ENCODE assay signal across 22 mouse cellular contexts in the genomic region with DNA sequence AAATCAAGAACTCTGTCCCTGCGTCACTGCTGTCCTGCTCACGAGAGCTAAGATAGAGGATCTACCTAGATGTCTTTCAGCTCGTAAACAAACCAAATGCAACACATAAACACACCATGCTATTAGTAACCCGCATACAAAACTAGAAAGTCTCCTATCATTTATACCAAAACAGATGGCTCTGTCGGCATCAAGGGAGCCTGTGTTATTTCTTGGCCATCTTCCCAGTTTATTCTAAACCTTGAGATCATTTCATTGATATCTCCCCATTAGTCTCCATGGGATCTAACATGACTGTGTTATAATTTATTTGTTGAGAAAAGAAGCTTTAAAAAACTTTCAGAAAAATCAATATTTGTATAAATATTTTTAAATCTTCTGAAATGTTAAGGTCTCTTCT. TPM values are rescaled to one million over a fixed set of nuclear protein-coding genes. Genes with fewer than 3 reads are reported as not detected.
DNase-seq lines count a peak whose midpoint lies in the region; ATAC-seq and TF ChIP-seq lines count a peak whose summit lies in the region.
"Had no signal": no experiment of that assay in that cellular context is flagged by ENCODE, and none has a peak within 500 bp of the region (broad histone marks: within the 10 kb centered on the region; RNA-seq: fewer than 3 reads in every experiment).

No protein-coding gene starts in this region.

- H3K27ac ChIP-seq in forebrain, embryonic 14.5 days (ENCODE audit: low read depth, low read length) = no peak overlapping the region; the same call in 1 of the 2 replicates
- no peak overlapping the region for H3K27ac ChIP-seq in forebrain, embryonic 11.5 days (ENCODE audit: low read depth, low read length)
- H3K27ac ChIP-seq in hindbrain, embryonic 16.5 days (ENCODE audit: low read depth, low read length) = no peak overlapping the region
- no peak overlapping the region for H3K27ac ChIP-seq in hindbrain, embryonic 13.5 days
- H3K27ac ChIP-seq in MEL (ENCODE audit: control insufficient read depth, low read depth, low read length) = peak overlapping the region; percentile 38; the same call in 1 of the 2 replicates
- H3K27ac ChIP-seq: embryonic facial prominence, embryonic 10.5 days; gastrocnemius, adult 2 months; heart, embryonic 13.5 days; hindbrain, embryonic 15.5 days had no signal

- ATAC-seq in forebrain, embryonic 14.5 days = peak; percentile 54; the same call in 1 of the 2 replicates
- no peak for ATAC-seq in forebrain, embryonic 11.5 days (replicated peaks; ENCODE audit: low FRiP score)
- ATAC-seq in hindbrain, embryonic 16.5 days = peak; percentile 37; the same call in 1 of the 2 replicates
- ATAC-seq in hindbrain, embryonic 13.5 days (ENCODE audit: low FRiP score) = no peak

- H3K4me1 ChIP-seq in forebrain, embryonic 14.5 days (ENCODE audit: control insufficient read depth, insufficient read depth, low read length) = no peaks in the 10 kb centered on the region
- no peaks in the 10 kb centered on the region for H3K4me1 ChIP-seq in forebrain, embryonic 11.5 days (replicated peaks; ENCODE audit: control insufficient read depth, insufficient read depth, low read length)
- no peaks in the 10 kb centered on the region for H3K4me1 ChIP-seq in hindbrain, embryonic 16.5 days (ENCODE audit: control insufficient read depth, insufficient read depth, low read depth, low read length)
- peaks cover 6% of the 10 kb centered on the region for H3K4me1 ChIP-seq in hindbrain, embryonic 13.5 days (replicated peaks)
- H3K4me1 ChIP-seq in MEL (ENCODE audit: control insufficient read depth in 1 of 2, insufficient read depth in 2 of 2, low read length in 2 of 2) = peaks cover 4 to 13% of the 10 kb centered on the region in 2 experiments; a peak in 2 of 4 replicates
- H3K4me1 ChIP-seq: heart, embryonic 13.5 days had no signal

- no peak overlapping the region for H3K9ac ChIP-seq in forebrain, embryonic 14.5 days (ENCODE audit: low read length)
- H3K9ac ChIP-seq in forebrain, embryonic 11.5 days (ENCODE audit: low read length) = no peak overlapping the region
- H3K9ac ChIP-seq in hindbrain, embryonic 16.5 days (ENCODE audit: low read depth, low read length) = no peak overlapping the region
- H3K9ac ChIP-seq in hindbrain, embryonic 13.5 days = no peak overlapping the region
- no peak overlapping the region for H3K9ac ChIP-seq in MEL (ENCODE audit: control insufficient read depth, low read depth, low read length, poor library complexity, severe bottlenecking)
- H3K9ac ChIP-seq: heart, embryonic 13.5 days; hindbrain, embryonic 15.5 days had no signal

- H3K9me3 ChIP-seq in forebrain, embryonic 14.5 days (replicated peaks; ENCODE audit: control insufficient read depth, low read length) = no peaks in the 10 kb centered on the region
- no peaks in the 10 kb centered on the region for H3K9me3 ChIP-seq in forebrain, embryonic 11.5 days (ENCODE audit: control insufficient read depth, low read length)
- H3K9me3 ChIP-seq in hindbrain, embryonic 16.5 days (ENCODE audit: control insufficient read depth, low read length) = no peaks in the 10 kb centered on the region
- H3K9me3 ChIP-seq in hindbrain, embryonic 13.5 days = no peaks in the 10 kb centered on the region
- H3K9me3 ChIP-seq in MEL (replicated peaks; ENCODE audit: insufficient read depth, low read length) = no peaks in the 10 kb centered on the region
- H3K9me3 ChIP-seq: embryonic facial prominence, embryonic 10.5 days; heart, embryonic 13.5 days; hindbrain, embryonic 15.5 days had no signal

- H3K27me3 ChIP-seq in forebrain, embryonic 14.5 days (replicated peaks; ENCODE audit: control insufficient read depth, insufficient read depth, low read length) = no peaks in the 10 kb centered on the region
- no peaks in the 10 kb centered on the region for H3K27me3 ChIP-seq in forebrain, embryonic 11.5 days (ENCODE audit: control insufficient read depth, insufficient read depth, low read length)
- H3K27me3 ChIP-seq in hindbrain, embryonic 16.5 days (replicated peaks; ENCODE audit: control insufficient read depth, insufficient read depth, low read length) = no peaks in the 10 kb centered on the region
- H3K27me3 ChIP-seq in hindbrain, embryonic 13.5 days = no peaks in the 10 kb centered on the region
- H3K27me3 ChIP-seq in MEL (ENCODE audit: control insufficient read depth in 1 of 2, insufficient read depth in 2 of 2, low read length in 2 of 2) = no peaks in the 10 kb centered on the region
- H3K27me3 ChIP-seq: CH12.LX; heart, embryonic 13.5 days; hindbrain, embryonic 15.5 days had no signal

- TF ChIP-seq POLR2A in MEL (IDR thresholded peaks at IDR 0.05; ENCODE audit: control insufficient read depth in 1 of 2, insufficient read depth in 1 of 2, low read depth in 1 of 2, low read length in 2 of 2, poor library complexity in 1 of 2) = no peak

- no peak for TF ChIP-seq CTCF in MEL (IDR thresholded peaks at IDR 0.05 in 2 of 3, conservative IDR thresholded peaks at IDR 0.05 in 1 of 3; ENCODE audit: control insufficient read depth in 1 of 3, insufficient read depth in 1 of 3, low read depth in 2 of 3, low read length in 3 of 3, poor library complexity in 1 of 3, severe bottlenecking in 1 of 3)

- peak; percentile 79 for DNase-seq in forebrain, embryonic 14.5 days (ENCODE audit: low spot score)
- DNase-seq in forebrain, embryonic 11.5 days (ENCODE audit: low spot score) = no peak
- DNase-seq in MEL (ENCODE audit: low read depth, low spot score) = peak; percentile 36
- peak; percentile 38 for DNase-seq in brain, adult 2 months (ENCODE audit: low read depth, low spot score)
- DNase-seq in layer of hippocampus, adult 11-12 months (ENCODE audit: low spot score) = no peak
- DNase-seq in thymus, postnatal 14 days = no peak
- DNase-seq: adrenal gland, adult 8-10 months; adrenal gland, postnatal 36 days; cerebellum, adult 11-12 months; cerebellum, postnatal 10 days; gastrocnemius, adult 2 months; gastrocnemius, postnatal 25 days; heart, postnatal 36 days; kidney, adult 11 months; kidney, adult 9 months had no signal

- peaks cover 1% of the 10 kb centered on the region; the same call in 1 of the 2 replicates for H3K79me2 ChIP-seq in MEL (ENCODE audit: control insufficient read depth, insufficient read depth, low read length, poor library complexity)

- TF ChIP-seq EP300 in MEL (IDR thresholded peaks at IDR 0.05; ENCODE audit: low read depth in 1 of 2, low read length in 2 of 2) = peak in 1 of 2 experiments; percentile 42; a peak in 1 of 4 replicates

- no peak for TF ChIP-seq RAD21 in MEL (IDR thresholded peaks at IDR 0.05; ENCODE audit: low read depth, low read length)

- no peak overlapping the region for H3K4me2 ChIP-seq in forebrain, embryonic 14.5 days (ENCODE audit: low read length)
- H3K4me2 ChIP-seq in forebrain, embryonic 11.5 days (ENCODE audit: low read depth, low read length, severe bottlenecking) = no peak overlapping the region
- H3K4me2 ChIP-seq in hindbrain, embryonic 16.5 days (ENCODE audit: low read length) = no peak overlapping the region
- H3K4me2 ChIP-seq in hindbrain, embryonic 13.5 days = no peak overlapping the region
- H3K4me2 ChIP-seq: heart, embryonic 13.5 days; hindbrain, embryonic 15.5 days had no signal

- no peak overlapping the region for H3K4me3 ChIP-seq in forebrain, embryonic 14.5 days (ENCODE audit: low read depth, low read length)
- H3K4me3 ChIP-seq in forebrain, embryonic 11.5 days (ENCODE audit: low read depth, low read length) = no peak overlapping the region
- H3K4me3 ChIP-seq in hindbrain, embryonic 16.5 days (ENCODE audit: low read length) = no peak overlapping the region
- no peak overlapping the region for H3K4me3 ChIP-seq in hindbrain, embryonic 13.5 days
- no peak overlapping the region for H3K4me3 ChIP-seq in MEL (ENCODE audit: control insufficient read depth in 1 of 2, insufficient read depth in 1 of 2, low read depth in 2 of 2, low read length in 2 of 2)
- H3K4me3 ChIP-seq: embryonic facial prominence, embryonic 10.5 days; erythroblast, embryonic 14.5 days; gastrocnemius, adult 2 months; heart, embryonic 13.5 days; hindbrain, embryonic 15.5 days had no signal

- H3K36me3 ChIP-seq in forebrain, embryonic 14.5 days (ENCODE audit: control insufficient read depth, insufficient read depth, low read length) = peaks cover 14% of the 10 kb centered on the region; the same call in 1 of the 2 replicates
- no peaks in the 10 kb centered on the region for H3K36me3 ChIP-seq in forebrain, embryonic 11.5 days (ENCODE audit: control insufficient read depth, insufficient read depth, low read length)
- H3K36me3 ChIP-seq in hindbrain, embryonic 16.5 days (ENCODE audit: control insufficient read depth, insufficient read depth, low read length) = no peaks in the 10 kb centered on the region; the same call in 1 of the 2 replicates
- H3K36me3 ChIP-seq in hindbrain, embryonic 13.5 days = peaks cover 22% of the 10 kb centered on the region
- H3K36me3 ChIP-seq in MEL (ENCODE audit: control insufficient read depth in 1 of 2, insufficient read depth in 2 of 2, low read length in 2 of 2) = peaks cover 11 to 53% of the 10 kb centered on the region in 2 experiments

- WGBS in forebrain, embryonic 14.5 days = 64% methylated on average over 5 of the region's 5 CpGs
- WGBS in forebrain, embryonic 11.5 days = 94% methylated on average over 5 of the region's 5 CpGs
- 69% methylated on average over 5 of the region's 5 CpGs for WGBS in hindbrain, embryonic 16.5 days
- 81% methylated on average over 5 of the region's 5 CpGs for WGBS in hindbrain, embryonic 13.5 days

RNA-seq across cellular contexts. Expression of a gene that starts 19.0 kb away (rescaled TPM):
- polyA plus RNA-seq in forebrain, embryonic 14.5 days (2014; fragmentation: Nextera tagmentation; extraction: Ambion mirVana) = 57.9 and 63.6 TPM in 2 replicates
- 59.2 and 65.7 TPM in 2 replicates for polyA plus RNA-seq in forebrain, embryonic 11.5 days (2014; fragmentation: Nextera tagmentation; extraction: Ambion mirVana)
- polyA plus RNA-seq in hindbrain, embryonic 16.5 days (2015; fragmentation: Nextera tagmentation; extraction: Ambion mirVana) = 65.0 and 65.4 TPM in 2 replicates
- 63.0 and 63.7 TPM in 2 replicates for polyA plus RNA-seq in hindbrain, embryonic 13.5 days (2015; fragmentation: Nextera tagmentation; extraction: Ambion mirVana)
- 74.5 and 87.3 TPM in 2 replicates for total RNA-seq in MEL (2012; rRNA removed)
- 10 to 100 TPM in 1 of 2 experiments, not detected in 1; 80.8 TPM for polyA plus RNA-seq in MEL (2012; ENCODE audit: insufficient read depth in 1 of 2, insufficient read length in 2 of 2, low read depth in 1 of 2, low replicate concordance in 2 of 2, missing spikeins in 1 of 2)

RNA-seq across cellular contexts. Expression of a gene that starts 45.2 kb away (rescaled TPM):
- polyA plus RNA-seq in forebrain, embryonic 14.5 days (2014; fragmentation: Nextera tagmentation; extraction: Ambion mirVana) = 4.7 and 9.9 TPM in 2 replicates
- 23.5 and 27.3 TPM in 2 replicates for polyA plus RNA-seq in forebrain, embryonic 11.5 days (2014; fragmentation: Nextera tagmentation; extraction: Ambion mirVana)
- 7.7 and 10.1 TPM in 2 replicates for polyA plus RNA-seq in hindbrain, embryonic 16.5 days (2015; fragmentation: Nextera tagmentation; extraction: Ambion mirVana)
- 9.4 and 12.5 TPM in 2 replicates for polyA plus RNA-seq in hindbrain, embryonic 13.5 days (2015; fragmentation: Nextera tagmentation; extraction: Ambion mirVana)
- total RNA-seq in MEL (2012; rRNA removed) = not detected in 2 replicates
- polyA plus RNA-seq in MEL (2012; ENCODE audit: insufficient read depth in 1 of 2, insufficient read length in 2 of 2, low read depth in 1 of 2, low replicate concordance in 2 of 2, missing spikeins in 1 of 2) = under 1 TPM in 1 of 2 experiments, not detected in 1; 0.04 TPM
- polyA plus RNA-seq: erythroblast, embryonic 14.5 days had no signal

RNA-seq across cellular contexts. Expression of a gene that starts 59.4 kb away (rescaled TPM):
- polyA plus RNA-seq in forebrain, embryonic 14.5 days (2014; fragmentation: Nextera tagmentation; extraction: Ambion mirVana) = 7.4 and 7.5 TPM in 2 replicates
- 16.7 TPM in 2 replicates for polyA plus RNA-seq in forebrain, embryonic 11.5 days (2014; fragmentation: Nextera tagmentation; extraction: Ambion mirVana)
- polyA plus RNA-seq in hindbrain, embryonic 16.5 days (2015; fragmentation: Nextera tagmentation; extraction: Ambion mirVana) = 8.1 and 10.4 TPM in 2 replicates
- 8.4 and 8.7 TPM in 2 replicates for polyA plus RNA-seq in hindbrain, embryonic 13.5 days (2015; fragmentation: Nextera tagmentation; extraction: Ambion mirVana)
- total RNA-seq in MEL (2012; rRNA removed) = 26.8 and 28.9 TPM in 2 replicates
- polyA plus RNA-seq in MEL (2012; ENCODE audit: insufficient read depth in 1 of 2, insufficient read length in 2 of 2, low read depth in 1 of 2, low replicate concordance in 2 of 2, missing spikeins in 1 of 2) = 10 to 100 TPM; 19.5 to 43.9 TPM

Comparison
In these comparisons a context has a peak if more than half of its experiments do, and no peak if none do; other contexts are left out.
1. ATAC-seq: peak in forebrain, embryonic 14.5 days (single experiment) and hindbrain, embryonic 16.5 days (single experiment); none in forebrain, embryonic 11.5 days (single experiment) and hindbrain, embryonic 13.5 days (single experiment).
2. DNase-seq: peak in forebrain, embryonic 14.5 days (single experiment), MEL (single experiment) and brain, adult 2 months (single experiment); none in forebrain, embryonic 11.5 days (single experiment), layer of hippocampus, adult 11-12 months (single experiment) and thymus, postnatal 14 days (single experiment).